Mouse (Mus musculus): ENCODE measurements around the gene Lamc2.

The Lamc2 gene

GRCm38 (mm10) chr1:153185828-153186803, at the start of gene Lamc2:
TSS of gene Lamc2 (minus strand) at chr1:153186447.
- DNase-seq: no peak

- DNase-seq: no peak
These were observed 49.3 kb upstream of the Lamc2 start for GRCm38 (mm10) chr1:153235576-153235975.

GRCm38 (mm10) chr1:153231681-153232080, 45.4 kb upstream of the Lamc2 start:
- no peak for DNase-seq

- no peak for DNase-seq
These were observed 41.7 kb upstream of the Lamc2 start for GRCm38 (mm10) chr1:153227916-153228315.

GRCm38 (mm10) chr1:153227096-153227495, 40.8 kb upstream of the Lamc2 start:
- no peak for DNase-seq

- DNase-seq: no peak
These were observed 39.8 kb upstream of the Lamc2 start for GRCm38 (mm10) chr1:153225786-153226725.

- no peak for DNase-seq
These were observed 38.1 kb upstream of the Lamc2 start for GRCm38 (mm10) chr1:153224331-153224730.

GRCm38 (mm10) chr1:153219376-153219775, 33.1 kb upstream of the Lamc2 start:
- DNase-seq: peak; percentile 9

- DNase-seq: no peak
These were observed 30.3 kb upstream of the Lamc2 start for GRCm38 (mm10) chr1:153216516-153216915.

- DNase-seq: no peak
These were observed 29.4 kb upstream of the Lamc2 start for GRCm38 (mm10) chr1:153215676-153216075.

- no peak for DNase-seq
These were observed 24.7 kb upstream of the Lamc2 start for GRCm38 (mm10) chr1:153210992-153211391.

- no peak for DNase-seq
These were observed 24.0 kb upstream of the Lamc2 start for GRCm38 (mm10) chr1:153210198-153210597.

GRCm38 (mm10) chr1:153202195-153202594, 15.9 kb upstream of the Lamc2 start:
- DNase-seq: no peak

- no peak for DNase-seq
These were observed 15.2 kb upstream of the Lamc2 start for GRCm38 (mm10) chr1:153201448-153201847.

- DNase-seq: no peak
These were observed 11.1 kb upstream of the Lamc2 start for GRCm38 (mm10) chr1:153197316-153197850.

- DNase-seq: no peak
These were observed 6.7 kb upstream of the Lamc2 start for GRCm38 (mm10) chr1:153192945-153193344.

GRCm38 (mm10) chr1:153192379-153192778, 6.1 kb upstream of the Lamc2 start:
- no peak for DNase-seq

- DNase-seq: no peak
These were observed 5.7 kb upstream of the Lamc2 start for GRCm38 (mm10) chr1:153191943-153192329.

GRCm38 (mm10) chr1:153191237-153191942, 5.1 kb upstream of the Lamc2 start:
- DNase-seq: no peak

GRCm38 (mm10) chr1:153188081-153188480, 1.8 kb upstream of the Lamc2 start:
- no peak for DNase-seq

- peak; percentile 73 for DNase-seq
These were observed 5.5 kb downstream of the Lamc2 start for GRCm38 (mm10) chr1:153180586-153181289.

GRCm38 (mm10) chr1:153180160-153180559, 6.1 kb downstream of the Lamc2 start:
- no peak for DNase-seq
